Mouse (Mus musculus) liver, adult 2 months (tissue): ENCODE measurements around the gene Nos1. TPM values are rescaled to one million over a fixed set of nuclear protein-coding genes. Genes with fewer than 3 reads are reported as not detected.
A peak's percentile ranks its signal among the peaks of the same experiment; 100 is the strongest.

Experiments
- DNase-seq: peaks from one replicate; pipeline ENCODE4 v3.0.0-alpha.2; 2011; ENCODE audit warnings: low read depth, low spot score; ENCODE audit errors: extremely low read depth
- H3K27ac ChIP-seq: fragments of 200-500 bp; replicated peaks from 2 replicates; pipeline ENCODE4 v1.5.1; 2012; ENCODE audit warnings: low read depth, mild to moderate bottlenecking, control low read depth, inconsistent platforms, low read length; ENCODE audit not compliant: insufficient read depth
- H3K27me3 ChIP-seq: fragments of 200-500 bp; 2 replicates; pipeline ENCODE4 v1.6.1; 2012; ENCODE audit warnings: mild to moderate bottlenecking, moderate library complexity, low read length, inconsistent platforms; ENCODE audit not compliant: control insufficient read depth, insufficient read depth
- H3K36me3 ChIP-seq: fragments of 200-500 bp; 2 replicates; pipeline ENCODE4 v1.6.1; 2012; ENCODE audit warnings: low read length, inconsistent platforms; ENCODE audit not compliant: control insufficient read depth, insufficient read depth
- H3K4me1 ChIP-seq: fragments of 200-500 bp; 2 replicates; pipeline ENCODE4 v1.6.1; 2011; ENCODE audit warnings: low read length; ENCODE audit not compliant: control insufficient read depth, insufficient read depth
- H3K4me3 ChIP-seq: fragments of 200-500 bp; 2 replicates; pipeline ENCODE4 v1.5.1; 2011; ENCODE audit warnings: low read depth, mild to moderate bottlenecking, control low read depth, low read length, moderate library complexity; ENCODE audit not compliant: insufficient read depth
- H3K79me2 ChIP-seq: fragments of 200-500 bp; 2 replicates; pipeline ENCODE4 v1.6.1; 2012; ENCODE audit warnings: inconsistent platforms, mild to moderate bottlenecking, low read length, moderate library complexity; ENCODE audit not compliant: control insufficient read depth, insufficient read depth
- H3K9ac ChIP-seq: fragments of 200-500 bp; 2 replicates; pipeline ENCODE4 v1.6.1; 2012; ENCODE audit warnings: low read depth, mild to moderate bottlenecking, control low read depth, inconsistent platforms, low read length
- CTCF ChIP-seq: fragments of 200-500 bp; IDR thresholded peaks from 2 replicates; pipeline ENCODE4 v1.5.1; 2011; ENCODE audit warnings: low read depth, low read length, control low read depth
- POLR2A ChIP-seq: fragments of 200-500 bp; IDR thresholded peaks from 2 replicates; pipeline ENCODE4 v1.6.1; 2011; ENCODE audit warnings: low read length, control low read depth; ENCODE audit not compliant: insufficient read depth; ENCODE audit errors: extremely low read depth
- whole genome bisulfite sequencing: fragments of 180-500 bp; shearing (Covaris S2); methylation state at CpG from one replicate; pipeline ENCODE4 v1.1.7; 2018; 5-methylcytosine and 5-hydroxymethylcytosine counted together
- polyA plus RNA-seq: library from polyadenylated mRNA; depleted of rRNA; stranded (reverse); fragments of >200 nt; gene quantifications from 2 replicates; pipeline ENCODE4 v1.2.3, GENCODE M21; 2012
- total RNA-seq: library from RNA; depleted of rRNA; stranded (reverse); fragments of >200 nt; gene quantifications from 2 replicates; pipeline ENCODE4 v1.2.3, GENCODE M21; 2014

Nos1 gene
- total and polyA plus RNA-seq, 2 experiments = 0.05 to 0.09 TPM

- Histone ChIP-seq H3K27me3 (peaks cover 6% of the 10 kb centered on the region; the same call in 1 of the 2 replicates), H3K4me3 (no peak overlapping the region), H3K79me2 (no peaks in the 10 kb centered on the region), H3K36me3 (no peaks in the 10 kb centered on the region), H3K9ac (no peak overlapping the region), H3K4me1 (no peaks in the 10 kb centered on the region), H3K27ac (no peak overlapping the region)
- no peak for DNase-seq
- TF ChIP-seq POLR2A (no peak), CTCF (no peak)
- 62% methylated on average over 7 of the region's 7 CpGs for whole genome bisulfite sequencing
Measured at GRCm38 (mm10) chr5:117839501-117839900, 58.7 kb downstream of the Nos1 start.

GRCm38 (mm10) chr5:117840203-117840602 lies 59.4 kb downstream of the Nos1 start:
- H3K4me1 ChIP-seq = no peaks in the 10 kb centered on the region
- no peak overlapping the region for H3K9ac ChIP-seq
- 52% methylated on average over 9 of the region's 9 CpGs for WGBS
- H3K27me3 ChIP-seq = peaks cover 6% of the 10 kb centered on the region; the same call in 1 of the 2 replicates
- TF ChIP-seq CTCF (no peak), POLR2A (no peak)
- H3K36me3 ChIP-seq = no peaks in the 10 kb centered on the region
- no peak overlapping the region for H3K27ac ChIP-seq
- H3K4me3 ChIP-seq = no peak overlapping the region
- H3K79me2 ChIP-seq = no peaks in the 10 kb centered on the region
- DNase-seq = no peak

- Histone ChIP-seq H3K36me3 (no peaks in the 10 kb centered on the region), H3K4me1 (no peaks in the 10 kb centered on the region), H3K9ac (no peak overlapping the region), H3K27ac (no peak overlapping the region), H3K4me3 (no peak overlapping the region), H3K27me3 (peaks cover 6% of the 10 kb centered on the region; the same call in 1 of the 2 replicates), H3K79me2 (no peaks in the 10 kb centered on the region)
- 31% methylated on average over 5 of the region's 5 CpGs for WGBS
- DNase-seq = no peak
- TF ChIP-seq POLR2A = no peak
- no peak for TF ChIP-seq CTCF
Measured at GRCm38 (mm10) chr5:117840988-117841387, 60.2 kb downstream of the Nos1 start.

GRCm38 (mm10) chr5:117841651-117842347 lies 61.0 kb downstream of the Nos1 start:
- no peak overlapping the region for H3K9ac ChIP-seq
- H3K4me1 ChIP-seq = no peaks in the 10 kb centered on the region
- no peak overlapping the region for H3K4me3 ChIP-seq
- no peaks in the 10 kb centered on the region for H3K79me2 ChIP-seq
- 2% methylated on average over 43 of the region's 44 CpGs for WGBS
- TF ChIP-seq POLR2A = no peak
- TF ChIP-seq CTCF = no peak
- peaks cover 9% of the 10 kb centered on the region for H3K27me3 ChIP-seq
- no peak overlapping the region for H3K27ac ChIP-seq
- no peaks in the 10 kb centered on the region for H3K36me3 ChIP-seq
- DNase-seq = peak; percentile 12

- H3K4me1 ChIP-seq = no peaks in the 10 kb centered on the region
- no peak for TF ChIP-seq CTCF
- no peak for TF ChIP-seq POLR2A
- peaks cover 9% of the 10 kb centered on the region for H3K27me3 ChIP-seq
- H3K4me3 ChIP-seq = no peak overlapping the region
- H3K36me3 ChIP-seq = no peaks in the 10 kb centered on the region
- no peak overlapping the region for H3K27ac ChIP-seq
- WGBS = 9% methylated on average over 14 of the region's 14 CpGs
- no peak overlapping the region for H3K9ac ChIP-seq
- DNase-seq = no peak
- no peaks in the 10 kb centered on the region for H3K79me2 ChIP-seq
Measured at GRCm38 (mm10) chr5:117842699-117843098, 61.9 kb downstream of the Nos1 start.

- 25% methylated on average over 1 of the region's 1 CpGs for WGBS
- TF ChIP-seq CTCF = no peak
- TF ChIP-seq POLR2A = no peak
- Histone ChIP-seq H3K4me1 (no peaks in the 10 kb centered on the region), H3K27ac (no peak overlapping the region), H3K27me3 (peaks cover 9% of the 10 kb centered on the region), H3K9ac (no peak overlapping the region), H3K79me2 (no peaks in the 10 kb centered on the region), H3K36me3 (no peaks in the 10 kb centered on the region), H3K4me3 (no peak overlapping the region)
- DNase-seq = no peak
Measured at GRCm38 (mm10) chr5:117844611-117845010, 63.8 kb downstream of the Nos1 start.
